Mouse (Mus musculus): ENCODE measurements around the gene Angptl8. TPM values are rescaled to one million over a fixed set of nuclear protein-coding genes. Genes with fewer than 3 reads are reported as not detected.
A peak's percentile ranks its signal among the peaks of the same experiment; 100 is the strongest.
"Not testable (repeated sequence)": the region's sequence is repeated elsewhere in the genome, so short reads cannot be mapped to it uniquely, and the experiment has no call there.

Gene Angptl8
- 0.88 TPM in 2 replicates for polyA plus RNA-seq (2015; fragmentation: Nextera tagmentation; extraction: Ambion mirVana)

GRCm38 (mm10) chr9:21835258-21835912 lies at the start of gene Angptl8:
Angptl8 (plus strand) TSS chr9:21835510.
- Histone ChIP-seq H3K36me3 (no peaks in the 10 kb centered on the region), H3K4me2 (no peak within 1 kb of the TSS), H3K4me3 (no peak within 1 kb of the TSS), H3K9me3 (no peaks in the 10 kb centered on the region), H3K9ac (no peak within 1 kb of the TSS), H3K4me1 (replicated peaks) (no peaks in the 10 kb centered on the region), H3K27me3 (no peaks in the 10 kb centered on the region), H3K27ac (replicated peaks) (no peak within 1 kb of the TSS)
- WGBS, result 60% methylated on average over 15 of the region's 15 CpGs
- ATAC-seq (ENCODE audit: low FRiP score, low read depth), result no peak

DNA sequence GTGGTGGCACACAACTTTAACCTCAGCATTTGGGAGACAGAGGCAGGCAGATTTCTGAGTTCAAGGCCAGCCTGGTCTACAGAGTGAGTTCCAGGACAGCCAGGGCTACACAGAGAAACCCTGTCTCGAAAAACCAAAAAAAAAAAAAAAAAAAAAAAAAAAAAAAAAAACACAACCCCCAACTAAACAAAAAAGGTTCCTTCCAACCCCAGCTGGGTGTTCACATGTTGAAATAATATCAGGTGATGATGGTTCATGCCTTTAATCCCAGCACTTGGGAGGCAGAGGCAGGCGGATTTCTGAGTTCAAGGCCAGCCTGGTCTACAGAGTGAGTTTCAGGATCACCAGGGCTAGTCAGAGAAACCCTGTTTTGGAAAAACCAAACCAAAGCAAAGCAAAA lies 49.0 kb upstream of the Angptl8 start:
- not testable (repeated sequence) for H3K27me3 ChIP-seq

GRCm38 (mm10) chr9:21786906-21787305 lies 48.4 kb upstream of the Angptl8 start:
- H3K36me3 ChIP-seq, result no peaks in the 10 kb centered on the region
- no peak overlapping the region for H3K27ac ChIP-seq (replicated peaks)
- no peak; the same call in 1 of the 2 replicates for ATAC-seq (ENCODE audit: low FRiP score, low read depth)
- 8% methylated on average over 6 of the region's 6 CpGs for WGBS
- H3K9ac ChIP-seq, result no peak overlapping the region
- peaks cover 6% of the 10 kb centered on the region; the same call in 1 of the 2 replicates for H3K4me1 ChIP-seq (replicated peaks)
- no peak overlapping the region for H3K4me2 ChIP-seq
- no peak overlapping the region for H3K4me3 ChIP-seq
- H3K9me3 ChIP-seq, result no peaks in the 10 kb centered on the region
- H3K27me3 ChIP-seq, result no peaks in the 10 kb centered on the region

More for the DNA sequence above, 49.0 kb upstream of the Angptl8 start:
- ATAC-seq (ENCODE audit: low FRiP score, low read depth); H3K4me2 ChIP-seq; H3K9ac ChIP-seq; H3K4me3 ChIP-seq; H3K36me3 ChIP-seq; H3K27ac ChIP-seq (replicated peaks); H3K4me1 ChIP-seq (replicated peaks); H3K9me3 ChIP-seq: not testable (repeated sequence)
- 66% methylated on average over 2 of the region's 2 CpGs for whole genome bisulfite sequencing

DNA sequence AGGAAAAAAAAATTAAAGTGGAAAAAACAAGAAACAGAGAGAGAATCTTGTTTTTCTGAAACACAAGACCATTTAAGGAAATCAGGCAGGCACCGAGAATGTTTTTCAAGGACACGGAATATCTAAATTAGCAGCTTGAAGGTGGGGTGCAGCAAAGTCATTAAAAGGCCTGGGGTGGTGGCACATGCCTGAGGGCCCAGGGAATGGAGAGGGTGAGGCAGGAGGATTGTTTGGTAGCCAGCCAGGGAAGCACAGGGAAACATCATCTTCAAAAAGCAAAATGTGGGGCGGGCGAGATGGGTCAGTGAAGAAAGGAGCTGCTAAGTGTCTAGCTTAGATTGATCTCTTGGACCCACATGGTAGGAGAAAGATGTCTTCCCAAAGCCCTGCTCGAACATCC lies 47.7 kb upstream of the Angptl8 start:
- no peaks in the 10 kb centered on the region for H3K9me3 ChIP-seq
- H3K27ac ChIP-seq (replicated peaks), result no peak overlapping the region
- H3K4me2 ChIP-seq, result no peak overlapping the region
- no peak overlapping the region for H3K9ac ChIP-seq
- H3K27me3 ChIP-seq, result no peaks in the 10 kb centered on the region
- WGBS, result 84% methylated on average over 5 of the region's 5 CpGs
- peaks cover 8% of the 10 kb centered on the region; the same call in 1 of the 2 replicates for H3K4me1 ChIP-seq (replicated peaks)
- H3K36me3 ChIP-seq, result no peaks in the 10 kb centered on the region
- H3K4me3 ChIP-seq, result no peak overlapping the region
- no peak for ATAC-seq (ENCODE audit: low FRiP score, low read depth)

GRCm38 (mm10) chr9:21788234-21788633 lies 47.1 kb upstream of the Angptl8 start:
- no peak for ATAC-seq (ENCODE audit: low FRiP score, low read depth)
- 72% methylated on average over 9 of the region's 9 CpGs for WGBS
- no peak overlapping the region for H3K27ac ChIP-seq (replicated peaks)
- H3K9ac ChIP-seq, result no peak overlapping the region
- peaks cover 14% of the 10 kb centered on the region; the same call in 1 of the 2 replicates for H3K4me1 ChIP-seq (replicated peaks)
- no peaks in the 10 kb centered on the region for H3K27me3 ChIP-seq
- H3K4me2 ChIP-seq, result no peak overlapping the region
- H3K4me3 ChIP-seq, result no peak overlapping the region
- no peaks in the 10 kb centered on the region for H3K36me3 ChIP-seq
- no peaks in the 10 kb centered on the region for H3K9me3 ChIP-seq

GRCm38 (mm10) chr9:21791861-21792260 lies 43.4 kb upstream of the Angptl8 start:
- Histone ChIP-seq H3K9ac (no peak overlapping the region), H3K4me1 (replicated peaks) (peaks cover 18% of the 10 kb centered on the region), H3K27ac (replicated peaks) (no peak overlapping the region), H3K4me3 (no peak overlapping the region), H3K27me3 (no peaks in the 10 kb centered on the region), H3K9me3 (no peaks in the 10 kb centered on the region), H3K4me2 (no peak overlapping the region), H3K36me3 (no peaks in the 10 kb centered on the region)
- WGBS, result 62% methylated on average over 8 of the region's 8 CpGs
- ATAC-seq (ENCODE audit: low FRiP score, low read depth), result no peak

DNA sequence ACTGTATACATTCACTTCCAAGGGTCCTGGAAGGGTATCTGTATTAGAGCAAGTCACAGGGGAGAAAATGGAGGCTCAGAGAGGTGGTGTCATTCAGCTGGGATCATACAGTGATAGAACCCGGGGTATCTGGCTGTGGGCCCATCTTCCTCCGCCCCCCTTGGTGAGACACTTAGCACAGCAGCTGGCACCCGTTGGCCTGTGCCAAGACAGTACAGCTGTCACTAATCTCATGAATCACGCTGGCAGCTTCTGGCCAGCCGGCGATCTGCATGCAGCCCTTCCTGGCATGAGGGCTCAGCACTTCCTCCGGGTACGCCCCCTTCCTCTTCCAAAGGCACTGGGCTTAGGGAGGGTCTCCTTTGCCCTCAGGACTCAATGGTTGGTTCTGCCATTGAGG lies 42.7 kb upstream of the Angptl8 start:
- Histone ChIP-seq H3K4me1 (replicated peaks) (peaks cover 21% of the 10 kb centered on the region), H3K9ac (no peak overlapping the region), H3K4me2 (no peak overlapping the region), H3K27me3 (peaks cover 2% of the 10 kb centered on the region; the same call in 1 of the 2 replicates), H3K9me3 (no peaks in the 10 kb centered on the region), H3K36me3 (no peaks in the 10 kb centered on the region), H3K4me3 (no peak overlapping the region), H3K27ac (replicated peaks) (0 out of 2 replicates have a peak overlapping the region, but pooled peaks have one; percentile 15)
- 0 out of 2 replicates have a peak, but pooled peaks have one; percentile 52 for ATAC-seq (ENCODE audit: low FRiP score, low read depth)
- WGBS, result 33% methylated on average over 8 of the region's 8 CpGs

- 98% methylated on average over 6 of the region's 6 CpGs for WGBS
- not testable (repeated sequence) for H3K27me3 ChIP-seq; ATAC-seq (ENCODE audit: low FRiP score, low read depth); H3K4me3 ChIP-seq; H3K27ac ChIP-seq (replicated peaks); H3K9ac ChIP-seq; H3K4me2 ChIP-seq; H3K36me3 ChIP-seq; H3K9me3 ChIP-seq
- H3K4me1 ChIP-seq (replicated peaks), result peaks cover 26% of the 10 kb centered on the region
These were observed 41.8 kb upstream of the Angptl8 start for GRCm38 (mm10) chr9:21793507-21793906.

- peaks cover 7% of the 10 kb centered on the region for H3K27me3 ChIP-seq
- no peak for ATAC-seq (ENCODE audit: low FRiP score, low read depth)
- peaks cover 26% of the 10 kb centered on the region for H3K4me1 ChIP-seq (replicated peaks)
These were observed 40.9 kb upstream of the Angptl8 start for GRCm38 (mm10) chr9:21794344-21794834.

GRCm38 (mm10) chr9:21794925-21795324 lies 40.4 kb upstream of the Angptl8 start:
- Histone ChIP-seq H3K27ac (replicated peaks) (no peak overlapping the region), H3K36me3 (no peaks in the 10 kb centered on the region), H3K27me3 (peaks cover 7% of the 10 kb centered on the region), H3K4me1 (replicated peaks) (peaks cover 26% of the 10 kb centered on the region), H3K9ac (no peak overlapping the region), H3K4me2 (no peak overlapping the region), H3K9me3 (no peaks in the 10 kb centered on the region), H3K4me3 (no peak overlapping the region)
- ATAC-seq (ENCODE audit: low FRiP score, low read depth), result no peak
- 93% methylated on average over 25 of the region's 25 CpGs for WGBS

More at GRCm38 (mm10) chr9:21794344-21794834, 40.9 kb upstream of the Angptl8 start:
- Histone ChIP-seq H3K9ac (no peak overlapping the region), H3K27ac (replicated peaks) (no peak overlapping the region), H3K4me2 (no peak overlapping the region), H3K9me3 (no peaks in the 10 kb centered on the region), H3K4me3 (no peak overlapping the region), H3K36me3 (no peaks in the 10 kb centered on the region)
- 95% methylated on average over 18 of the region's 18 CpGs for WGBS

DNA sequence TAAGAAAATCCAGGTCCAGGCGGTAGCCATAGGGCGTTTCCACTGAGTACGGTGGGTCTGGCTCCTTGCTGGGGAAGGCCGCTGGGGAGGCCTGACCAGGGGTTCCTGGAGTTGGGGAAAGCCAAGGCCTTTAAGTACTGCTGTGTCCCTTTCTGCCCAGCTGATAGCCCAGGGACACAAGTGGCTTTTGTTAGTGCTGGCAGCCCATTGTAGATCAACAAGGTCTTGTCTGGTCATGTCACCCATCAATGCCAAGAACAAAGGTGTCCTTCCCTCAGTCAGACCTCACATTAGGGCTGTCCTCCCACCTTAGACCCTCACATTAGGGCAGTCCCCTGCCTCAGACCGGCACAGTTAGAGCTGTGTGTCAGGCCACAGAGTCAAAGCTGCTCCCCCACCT lies 39.7 kb upstream of the Angptl8 start:
- no peak overlapping the region for H3K4me3 ChIP-seq
- peaks cover 7% of the 10 kb centered on the region for H3K27me3 ChIP-seq
- no peak overlapping the region for H3K27ac ChIP-seq (replicated peaks)
- no peak overlapping the region for H3K9ac ChIP-seq
- no peak for ATAC-seq (ENCODE audit: low FRiP score, low read depth)
- WGBS, result 80% methylated on average over 5 of the region's 5 CpGs
- no peak overlapping the region for H3K4me2 ChIP-seq
- H3K9me3 ChIP-seq, result no peaks in the 10 kb centered on the region
- peaks cover 26% of the 10 kb centered on the region for H3K4me1 ChIP-seq (replicated peaks)
- no peaks in the 10 kb centered on the region for H3K36me3 ChIP-seq

DNA sequence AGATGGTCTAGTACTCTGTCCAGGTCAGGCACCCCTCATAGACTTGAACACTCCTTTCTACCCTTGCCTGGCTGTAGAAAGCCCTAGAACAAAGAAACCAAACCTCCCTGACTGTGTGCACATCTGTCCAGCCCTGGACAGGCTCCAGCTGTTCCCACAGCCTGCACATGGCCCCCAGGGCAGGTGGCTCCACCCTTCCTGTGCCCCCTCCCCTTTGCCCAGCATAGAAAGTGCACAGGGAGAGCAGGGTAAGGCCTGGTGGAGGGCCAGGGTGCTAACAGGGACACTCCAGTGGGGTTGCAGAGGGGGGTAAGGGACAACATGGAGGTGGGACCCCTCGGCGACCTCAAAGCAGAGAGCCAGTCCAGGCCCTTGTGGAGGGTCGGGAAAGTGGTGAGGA lies 39.1 kb upstream of the Angptl8 start:
- Histone ChIP-seq H3K27ac (replicated peaks) (0 out of 2 replicates have a peak overlapping the region, but pooled peaks have one; percentile 39), H3K4me2 (no peak overlapping the region), H3K27me3 (peaks cover 7% of the 10 kb centered on the region), H3K36me3 (no peaks in the 10 kb centered on the region), H3K4me1 (replicated peaks) (peaks cover 26% of the 10 kb centered on the region), H3K4me3 (no peak overlapping the region), H3K9me3 (no peaks in the 10 kb centered on the region), H3K9ac (no peak overlapping the region)
- 64% methylated on average over 3 of the region's 3 CpGs for WGBS
- ATAC-seq (ENCODE audit: low FRiP score, low read depth), result no peak

Measured in hindbrain, embryonic 15.5 days (tissue).